Mouse (Mus musculus) layer of hippocampus, postnatal 25 days (tissue): Measurements from ENCODE around the gene Tut7. TPM values are rescaled to one million over a fixed set of nuclear protein-coding genes. Genes with fewer than 3 reads are reported as not detected.
"Not testable (repeated sequence)": the region's sequence is repeated elsewhere in the genome, so short reads cannot be mapped to it uniquely, and the experiment has no call there.

Source experiments
- DNase-seq, 2 experiments: peaks; one replicate each; pipeline ENCODE4 v3.0.0; 2022; ENCODE audit warnings: mixed read lengths in 2 of 2, low spot score in 1 of 2; ENCODE audit errors: extremely low spot score in 1 of 2
- total RNA-seq, 2 experiments: library from RNA; stranded (reverse); gene quantifications; 2 replicates each; pipeline ENCODE4 v1.2.3; 2021

The Tut7 gene
- total RNA-seq, 2 experiments from 2014 or later, result 59.0 to 64.0 TPM

DNA sequence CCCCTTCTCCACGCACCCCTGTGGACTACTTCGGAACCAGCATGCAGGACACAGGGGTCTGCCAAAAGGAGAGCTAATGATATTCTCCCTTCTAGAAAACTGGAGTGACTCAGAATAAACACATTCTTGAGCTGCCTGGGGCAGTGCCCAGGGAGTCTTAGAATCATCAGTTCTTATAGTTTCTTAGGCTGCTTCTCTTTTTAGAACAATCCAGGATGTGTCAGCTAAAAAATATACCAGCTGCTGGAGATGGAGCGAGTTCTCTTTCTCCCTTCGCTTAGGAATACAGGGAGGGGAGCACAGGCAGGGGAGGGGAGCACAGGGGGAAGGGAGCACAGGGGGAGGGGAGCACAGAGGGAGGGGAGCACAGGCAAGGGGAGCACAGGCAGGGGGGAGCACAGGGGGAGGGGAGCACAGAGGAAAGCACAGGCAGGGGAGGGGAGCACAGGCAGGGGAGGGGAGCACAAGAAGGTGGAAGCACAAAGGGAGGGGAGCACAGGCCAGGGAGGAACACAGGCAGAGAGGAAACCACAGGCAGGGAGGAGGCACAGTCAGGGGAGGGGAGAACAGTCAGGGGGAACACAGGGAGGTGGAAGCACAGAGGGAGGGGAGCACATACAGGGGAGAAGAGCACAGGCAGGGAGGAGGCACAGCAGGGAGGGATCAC is 12.0 kb upstream of the Tut7 start:
- peak in 1 of 2 experiments; percentile 21 for DNase-seq

DNA sequence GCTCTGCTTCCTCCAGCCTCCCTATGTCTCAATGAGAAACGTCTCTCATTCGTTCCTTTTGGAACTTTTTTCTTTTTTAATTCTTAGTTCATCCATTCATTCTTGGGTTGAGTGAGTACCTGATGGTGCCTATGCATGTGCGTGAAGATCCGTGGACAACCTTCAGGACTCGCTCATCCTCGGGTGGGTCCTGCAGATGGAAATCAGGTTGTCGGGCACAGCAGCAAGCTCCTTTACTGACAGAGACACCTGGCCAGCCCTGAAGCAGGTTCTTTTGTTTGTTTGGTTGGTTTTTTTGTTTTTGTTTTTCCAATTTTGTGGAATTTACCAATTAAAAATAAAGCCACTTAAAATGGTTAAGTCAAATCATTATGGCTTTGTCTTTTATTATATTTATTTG is 9.9 kb upstream of the Tut7 start:
- DNase-seq, result no peak

DNA sequence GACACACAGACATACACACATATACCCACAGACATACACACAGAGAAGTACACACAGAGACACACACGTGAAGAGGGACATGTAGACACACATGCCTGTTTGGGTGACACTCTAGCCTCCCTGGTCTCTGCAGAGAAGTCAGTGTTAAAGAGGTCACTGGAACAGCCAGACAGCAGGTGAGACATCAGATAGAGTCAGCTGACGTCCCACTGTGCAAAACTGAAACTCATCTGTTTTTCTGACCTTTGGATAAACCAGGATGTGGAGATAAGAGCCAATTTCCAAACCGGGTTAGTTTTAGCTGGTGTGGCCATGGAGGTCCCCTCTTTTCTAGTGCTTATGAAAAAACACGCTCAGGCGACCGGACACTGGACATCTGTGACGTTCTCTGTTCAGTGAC is 9.5 kb upstream of the Tut7 start:
- no peak for DNase-seq

GRCm38 (mm10) chr13:59825966-59826365 is 3.0 kb upstream of the Tut7 start:
- no peak for DNase-seq

GRCm38 (mm10) chr13:59820836-59821235 is 2.1 kb downstream of the Tut7 start:
- DNase-seq, result no peak

DNA sequence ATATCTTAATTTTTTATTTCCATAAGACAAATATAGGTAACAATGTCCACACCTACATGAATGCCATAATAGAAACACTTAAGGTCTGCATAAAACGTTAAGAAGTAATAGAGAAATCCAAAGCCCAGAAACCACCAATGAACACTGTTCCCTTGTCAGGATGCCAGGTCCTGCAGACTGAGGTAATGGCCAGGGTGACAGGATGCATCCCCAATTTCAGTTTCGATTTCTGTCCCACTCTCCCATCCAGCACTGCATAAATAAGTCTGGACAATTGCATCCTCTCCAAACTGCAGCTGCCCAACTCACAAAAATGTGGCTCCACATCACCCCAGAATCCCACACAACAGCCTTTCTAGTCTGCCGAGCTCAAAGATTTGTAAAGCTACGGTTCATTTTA is 2.8 kb downstream of the Tut7 start:
- DNase-seq, result no peak

DNA sequence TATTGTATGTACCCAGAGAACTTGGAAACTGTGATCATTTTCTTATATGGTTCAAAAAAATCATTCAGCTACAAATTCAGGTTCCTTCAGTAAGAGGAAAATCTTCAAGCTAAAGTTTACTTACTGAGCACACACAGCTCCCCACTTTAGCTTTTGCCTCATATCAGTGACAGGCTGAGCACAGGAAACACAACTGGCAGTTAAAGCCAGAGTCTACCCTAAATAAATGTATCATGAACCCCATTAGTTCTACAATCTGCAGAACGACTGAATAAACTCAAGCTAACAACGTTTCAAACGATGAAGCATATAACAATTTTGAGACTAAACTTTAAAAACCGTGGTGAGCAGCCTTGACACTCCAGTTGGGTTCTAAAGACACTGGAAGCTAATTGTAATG is 5.6 kb downstream of the Tut7 start:
- no peak for DNase-seq

DNA sequence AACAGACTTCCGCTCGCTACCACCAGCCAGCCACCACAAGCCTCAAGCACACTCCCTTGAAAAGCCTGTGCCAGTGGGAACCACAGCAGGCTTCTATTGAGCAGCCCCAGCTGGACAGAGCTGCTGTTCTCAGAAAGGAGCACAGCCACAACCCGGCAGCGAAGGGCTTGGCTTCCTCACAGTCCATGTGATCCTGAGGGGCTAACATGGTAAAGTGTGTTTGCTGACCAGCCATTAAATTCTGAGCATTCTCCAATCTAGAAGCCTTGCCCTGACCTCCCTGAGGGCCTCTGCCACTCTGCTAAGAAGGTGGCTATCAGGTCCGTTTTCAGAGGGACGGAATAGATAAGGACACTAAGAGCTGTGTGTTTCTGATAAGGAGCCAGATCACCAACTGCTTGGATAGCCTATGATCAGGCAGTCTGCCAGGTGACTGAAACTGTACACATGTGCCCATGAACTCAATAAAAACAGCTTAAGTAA is 8.8 kb downstream of the Tut7 start:
- no peak for DNase-seq

- DNase-seq, result no peak
These were observed 11.4 kb downstream of the Tut7 start for GRCm38 (mm10) chr13:59811581-59811980.

GRCm38 (mm10) chr13:59801000-59801399 is 21.9 kb downstream of the Tut7 start:
- DNase-seq, result no peak

DNA sequence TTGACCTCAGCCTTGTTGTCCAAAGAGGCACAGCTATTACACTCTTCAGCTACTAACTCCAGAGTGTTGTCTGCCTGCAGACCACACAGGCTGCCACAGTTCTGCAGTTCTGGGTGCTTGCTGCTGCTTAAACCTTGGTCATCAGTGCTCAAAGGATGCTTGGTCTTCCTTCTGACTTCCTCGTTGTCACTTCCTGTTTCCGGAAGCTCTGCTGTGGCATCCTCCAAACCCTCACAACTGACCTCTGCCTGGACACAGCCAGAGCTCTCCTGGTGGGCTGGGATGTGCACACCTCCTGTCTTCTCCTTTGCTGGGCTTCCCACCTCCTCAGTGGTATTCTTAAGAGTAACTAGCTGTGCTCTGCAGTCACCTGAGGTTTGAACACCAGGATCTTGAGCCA is 22.9 kb downstream of the Tut7 start:
- no peak for DNase-seq

GRCm38 (mm10) chr13:59798306-59798705 is 24.6 kb downstream of the Tut7 start:
- DNase-seq, result no peak

- no peak for DNase-seq
These were observed 26.5 kb downstream of the Tut7 start for GRCm38 (mm10) chr13:59796466-59796848.

GRCm38 (mm10) chr13:59795807-59796465 is 27.0 kb downstream of the Tut7 start:
- DNase-seq, result no peak

DNA sequence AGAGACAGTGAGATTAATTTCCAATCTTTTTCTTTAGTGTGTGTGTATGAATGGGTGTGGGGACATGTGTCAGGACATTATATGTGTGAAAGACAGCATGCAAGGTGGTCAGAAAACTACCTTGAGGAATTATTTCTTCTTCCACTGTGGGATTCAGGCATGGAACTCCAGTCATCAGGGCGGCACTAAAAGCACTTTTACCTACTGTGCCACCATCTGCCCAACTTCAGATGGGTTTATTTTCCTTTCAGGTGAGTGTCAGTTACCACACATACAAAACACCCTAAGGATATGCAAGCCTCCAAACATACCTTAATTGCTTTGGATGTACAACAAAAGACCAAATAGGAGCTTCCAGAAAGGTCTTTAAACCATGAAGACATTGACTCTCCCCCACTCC is 28.2 kb downstream of the Tut7 start:
- no peak for DNase-seq

- no peak for DNase-seq
These were observed 40.8 kb downstream of the Tut7 start, which contains the start of gene Gm49354 for GRCm38 (mm10) chr13:59782145-59782544. Gm49354 (minus strand) TSS chr13:59782245.

DNA sequence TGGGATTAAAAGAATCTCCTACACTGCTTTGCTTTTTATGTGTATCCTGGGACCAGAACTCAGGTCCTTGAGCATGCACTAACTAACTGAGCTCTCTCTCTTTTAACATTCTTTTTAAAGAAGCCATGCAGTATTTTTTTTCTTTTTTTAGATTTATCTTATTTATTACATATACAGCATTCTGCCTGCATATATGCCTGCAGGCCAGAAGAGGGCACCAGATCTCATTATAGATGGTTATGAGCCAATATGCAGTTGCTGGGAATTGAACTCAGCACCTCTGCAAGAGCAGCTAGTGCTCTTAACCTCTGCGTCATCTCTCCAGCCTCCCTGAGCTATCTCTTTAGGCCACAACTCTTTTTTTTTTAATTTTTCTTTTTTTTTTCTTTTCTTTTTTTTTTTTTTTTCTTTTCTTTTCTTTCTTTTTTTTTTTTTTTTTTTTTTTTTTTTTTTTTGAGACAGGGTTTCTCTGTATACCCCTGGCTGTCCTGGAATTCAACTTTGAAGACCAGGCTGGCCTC is 43.1 kb downstream of the Tut7 start:
- DNase-seq, result not testable (repeated sequence)

- DNase-seq, result no peak
These were observed 43.7 kb downstream of the Tut7 start for GRCm38 (mm10) chr13:59779213-59779612.

GRCm38 (mm10) chr13:59775168-59775567 is 47.8 kb downstream of the Tut7 start:
- DNase-seq, result no peak

DNA sequence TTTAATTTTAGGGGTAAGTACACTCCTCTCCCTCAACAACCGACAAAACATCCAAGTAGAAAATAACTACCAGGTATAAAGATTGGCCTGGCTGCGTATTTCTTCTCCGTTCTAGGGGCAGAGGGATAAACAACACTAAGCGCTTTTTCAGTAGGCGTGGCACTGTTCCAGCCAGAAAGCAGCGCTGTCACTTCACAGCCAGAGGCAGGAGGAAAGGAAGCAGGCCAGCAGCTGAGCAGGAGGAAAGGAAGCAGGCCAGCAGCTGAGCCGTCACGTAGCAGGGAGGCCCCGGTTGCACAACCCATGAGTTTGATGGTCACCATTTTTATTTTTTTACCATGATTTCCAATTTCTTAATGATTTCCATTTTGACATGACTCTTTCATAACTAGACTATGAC is 51.7 kb downstream of the Tut7 start:
- peak in 1 of 2 experiments; percentile 64 for DNase-seq

DNA sequence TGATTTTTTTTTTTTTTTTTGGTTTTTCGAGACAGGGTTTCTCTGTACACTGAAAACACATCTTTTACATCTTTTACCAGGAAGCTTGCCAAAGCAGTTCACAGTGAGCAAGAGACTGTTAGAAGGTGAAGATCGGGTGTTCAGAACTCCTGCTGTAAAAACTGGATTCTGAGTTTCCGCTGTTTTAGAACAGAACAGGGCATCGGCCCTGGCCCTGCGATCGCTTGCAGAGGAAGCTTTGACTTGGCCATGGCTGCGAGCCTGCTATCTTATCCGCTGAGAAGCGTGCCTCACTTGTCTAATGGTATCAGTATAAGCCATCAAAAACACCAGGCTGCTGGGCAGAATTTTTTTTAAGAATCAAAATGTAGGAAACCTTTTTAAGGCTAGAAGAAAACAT is 52.1 kb downstream of the Tut7 start:
- no peak for DNase-seq

DNA sequence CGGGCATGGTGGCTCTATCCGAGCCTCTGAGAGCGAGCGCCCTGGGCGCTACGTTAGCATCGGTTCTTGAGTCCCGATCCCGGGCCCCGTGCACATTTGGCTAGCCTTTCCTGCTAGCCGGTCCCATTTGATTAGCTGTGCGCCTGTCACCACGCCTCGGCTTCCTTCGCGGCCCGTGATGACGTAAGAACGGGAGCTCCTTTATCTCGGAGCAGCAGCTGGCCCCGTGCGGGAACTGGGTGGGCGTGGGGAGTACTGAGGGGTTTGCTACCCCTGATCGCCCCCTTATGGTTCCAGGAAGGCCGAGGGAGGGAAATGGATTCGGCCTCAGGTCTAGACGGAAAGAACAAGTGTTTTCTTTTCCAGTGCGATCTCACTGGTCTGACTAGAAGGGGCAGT is 52.8 kb downstream of the Tut7 start:
- DNase-seq, result peak; percentile 72 to 82
